Mouse (Mus musculus) cortical plate, adult 2 months (tissue): ENCODE measurements around the gene Ptges.

ENCODE experiments used
- CTCF ChIP-seq: fragments of 200-500 bp; IDR thresholded peaks from 2 replicates; pipeline ENCODE4 v1.5.1; 2011; ENCODE audit warnings: mild to moderate bottlenecking, control low read depth, low read length; ENCODE audit not compliant: insufficient read depth; ENCODE audit errors: extremely low read depth
- POLR2A ChIP-seq: fragments of 200-500 bp; IDR thresholded peaks from 2 replicates; pipeline ENCODE4 v1.6.1; 2011; ENCODE audit warnings: mild to moderate bottlenecking, low read length, control low read depth; ENCODE audit not compliant: insufficient read depth; ENCODE audit errors: extremely low read depth

- TF ChIP-seq CTCF (no peak), POLR2A (no peak)
These were observed 3.3 kb downstream of the Ptges start for GRCm38 (mm10) chr2:30926381-30926780.
